ENCODE assay signal across 12 mouse cellular contexts in the genomic region with DNA sequence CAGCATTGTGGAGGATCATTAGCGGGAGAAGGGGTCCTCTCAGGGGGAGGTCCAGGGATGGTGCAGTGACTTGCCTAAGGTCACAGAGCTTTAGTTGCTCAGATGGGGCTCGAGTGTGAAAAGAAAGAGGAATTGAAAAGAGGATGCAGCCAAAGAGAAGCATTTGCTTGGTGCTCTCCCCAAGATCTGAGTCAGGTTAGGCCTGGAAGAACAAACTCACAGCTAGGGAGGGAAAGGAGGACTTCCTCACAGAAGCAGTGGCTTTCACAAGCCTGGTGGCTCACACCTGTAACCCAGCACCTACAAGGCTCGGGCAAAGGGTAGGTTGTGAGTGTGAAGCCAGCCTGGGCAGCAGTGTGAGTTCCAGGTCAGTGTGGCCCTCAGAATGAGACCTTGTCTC. TPM values are rescaled to one million over a fixed set of nuclear protein-coding genes. Genes with fewer than 3 reads are reported as not detected.
DNase-seq lines count a peak whose midpoint lies in the region; ATAC-seq and TF ChIP-seq lines count a peak whose summit lies in the region.
"Had no signal": no experiment of that assay in that cellular context is flagged by ENCODE, and none has a peak within 500 bp of the region (broad histone marks: within the 10 kb centered on the region; RNA-seq: fewer than 3 reads in every experiment).

No protein-coding gene starts in this region.

- no peak for TF ChIP-seq POLR2A in kidney, adult 2 months (IDR thresholded peaks at IDR 0.05; ENCODE audit: low read depth, low read length)
- TF ChIP-seq POLR2A in bone marrow, adult 2 months (IDR thresholded peaks at IDR 0.05; ENCODE audit: borderline replicate concordance, control insufficient read depth, low read depth, low read length), result no peak

- no peaks in the 10 kb centered on the region for H3K27me3 ChIP-seq in kidney, embryonic 15.5 days
- H3K27me3 ChIP-seq in kidney, adult 2 months (replicated peaks; ENCODE audit: control insufficient read depth, insufficient read depth, low read length), result no peaks in the 10 kb centered on the region
- H3K27me3 ChIP-seq in splenic B cell, adult 2 months (ENCODE audit: control insufficient read depth, insufficient read depth, low read length, poor library complexity, severe bottlenecking), result no peaks in the 10 kb centered on the region

- H3K4me1 ChIP-seq in kidney, embryonic 15.5 days, result peaks cover 11% of the 10 kb centered on the region; the same call in 1 of the 2 replicates
- H3K4me1 ChIP-seq in kidney, adult 2 months (ENCODE audit: control insufficient read depth, insufficient read depth, low read length), result peaks cover 6% of the 10 kb centered on the region
- peaks cover 9% of the 10 kb centered on the region for H3K4me1 ChIP-seq in bone marrow, adult 2 months (ENCODE audit: control insufficient read depth, insufficient read depth, low read length)
- H3K4me1 ChIP-seq: forebrain, embryonic 10.5 days had no signal

- DNase-seq in kidney, adult 2 months, result no peak
- peak; percentile 73 for DNase-seq in splenic B cell, adult 2 months (ENCODE audit: low read depth, low spot score)
- DNase-seq in kidney, adult 8-10 months, result no peak
- DNase-seq in adrenal gland, postnatal 36 days, result no peak
- DNase-seq: gastrocnemius, postnatal 36 days; kidney, postnatal 36 days had no signal

- ATAC-seq in kidney, embryonic 15.5 days (replicated peaks; ENCODE audit: low FRiP score), result no peak
- ATAC-seq in hematopoietic stem cell, adult 5-6 weeks (replicated peaks in 1 of 2; ENCODE audit: insufficient read depth in 1 of 2, low FRiP score in 2 of 2, low TSS enrichment in 1 of 2, low read depth in 1 of 2, poor library complexity in 2 of 2, severe bottlenecking in 2 of 2), result peak; percentile 11 to 17; a peak in 1 of 4 replicates
- ATAC-seq: hindbrain, postnatal 0 days; midbrain, embryonic 16.5 days had no signal

- TF ChIP-seq CTCF in kidney, adult 2 months (conservative IDR thresholded peaks at IDR 0.05; ENCODE audit: insufficient read depth, insufficient read length, low read depth, low read length), result no peak
- TF ChIP-seq CTCF in bone marrow, adult 2 months (IDR thresholded peaks at IDR 0.05; ENCODE audit: control insufficient read depth, insufficient read depth, low read length), result no peak

- 61% methylated on average over 3 of the region's 3 CpGs for WGBS in kidney, embryonic 15.5 days
- WGBS in kidney, adult 2 months, result 69% methylated on average over 3 of the region's 3 CpGs
- 25% methylated on average over 3 of the region's 3 CpGs for WGBS in bone marrow, adult 2 months

- no peaks in the 10 kb centered on the region for H3K36me3 ChIP-seq in kidney, embryonic 15.5 days
- H3K36me3 ChIP-seq in kidney, adult 2 months (ENCODE audit: control insufficient read depth, insufficient read depth, low read length), result no peaks in the 10 kb centered on the region
- H3K36me3 ChIP-seq in splenic B cell, adult 2 months (ENCODE audit: control insufficient read depth, insufficient read depth, low read length, poor library complexity, severe bottlenecking), result no peaks in the 10 kb centered on the region
- H3K36me3 ChIP-seq: forebrain, embryonic 10.5 days had no signal

- H3K9me3 ChIP-seq in kidney, embryonic 15.5 days (replicated peaks), result no peaks in the 10 kb centered on the region
- H3K9me3 ChIP-seq: forebrain, embryonic 10.5 days had no signal

- peak overlapping the region; percentile 2; the same call in 1 of the 2 replicates for H3K27ac ChIP-seq in kidney, embryonic 15.5 days
- H3K27ac ChIP-seq in kidney, adult 2 months (ENCODE audit: insufficient read depth, low read depth, low read length), result no peak overlapping the region
- peak overlapping the region; percentile 88 for H3K27ac ChIP-seq in bone marrow, adult 2 months (ENCODE audit: control insufficient read depth, insufficient read depth, low read depth, low read length, poor library complexity)
- H3K27ac ChIP-seq: forebrain, embryonic 10.5 days; hindbrain, postnatal 0 days had no signal

- no peak overlapping the region for H3K9ac ChIP-seq in kidney, embryonic 15.5 days

- H3K4me3 ChIP-seq in kidney, embryonic 15.5 days (replicated peaks), result no peak overlapping the region
- no peak overlapping the region for H3K4me3 ChIP-seq in kidney, adult 2 months (ENCODE audit: insufficient read depth, low read depth, low read length)
- no peak overlapping the region for H3K4me3 ChIP-seq in bone marrow, adult 2 months (replicated peaks; ENCODE audit: control insufficient read depth, low read depth, low read length)
- H3K4me3 ChIP-seq: forebrain, embryonic 10.5 days had no signal

- H3K4me2 ChIP-seq in kidney, embryonic 15.5 days, result no peak overlapping the region

RNA-seq across cellular contexts. Expression of gene Fchsd2, which starts 0.6 kb away (rescaled TPM):
- 25.7 and 27.1 TPM in 2 replicates for polyA plus RNA-seq in kidney, embryonic 15.5 days (2015; fragmentation: Nextera tagmentation; extraction: Ambion mirVana)
- 5.3 and 7.1 TPM in 2 replicates for polyA plus RNA-seq in kidney, adult 2 months (2012; rRNA removed)
- 7.2 and 22.6 TPM in 2 replicates for polyA plus RNA-seq in bone marrow, adult 2 months (2011; ENCODE audit: insufficient read depth, insufficient read length, low replicate concordance, missing spikeins)
- total RNA-seq in hematopoietic stem cell, adult 5-6 weeks (2017), result 136 and 172 TPM in 2 replicates
- 10 to 100 TPM; 21.2 to 23.2 TPM for total RNA-seq in adrenal gland, postnatal 36 days (2021)
